Mouse (Mus musculus) splenic B cell, adult 2 months (primary cell): ENCODE results near the gene Nrtn.

Source experiments
- DNase-seq: peaks from one replicate; pipeline ENCODE4 v3.0.0-alpha.2; 2011; ENCODE audit warnings: low read depth, low spot score
- H3K27me3 ChIP-seq: 2 replicates; pipeline ENCODE4 v1.6.1; 2012; ENCODE audit warnings: mild to moderate bottlenecking, low read length, moderate library complexity, mixed read lengths; ENCODE audit not compliant: control insufficient read depth, poor library complexity, insufficient read depth, severe bottlenecking
- H3K36me3 ChIP-seq: 2 replicates; pipeline ENCODE4 v1.6.1; 2012; ENCODE audit warnings: mild to moderate bottlenecking, low read length, moderate library complexity, mixed read lengths; ENCODE audit not compliant: control insufficient read depth, poor library complexity, insufficient read depth, severe bottlenecking

The Nrtn gene

DNA sequence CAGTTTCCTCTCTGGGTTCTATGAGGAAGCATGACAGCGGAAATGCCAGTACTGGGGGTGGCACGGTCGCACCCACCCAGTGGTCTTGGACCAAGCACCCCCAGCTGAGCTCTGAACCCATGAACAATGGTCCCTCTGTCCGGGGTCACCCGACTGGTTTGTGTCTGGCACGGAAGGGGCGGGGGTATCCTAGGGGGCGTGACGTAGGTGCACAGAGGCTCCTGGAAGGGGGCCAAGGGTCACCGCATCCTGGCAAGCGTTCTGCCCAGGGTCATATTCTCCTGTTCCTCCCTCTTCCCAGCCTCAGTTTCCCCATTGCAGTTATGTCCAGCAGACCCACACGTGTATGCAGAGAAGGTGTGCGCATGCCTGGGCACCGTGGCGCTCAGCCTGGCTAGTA, 3.9 kb downstream of the Nrtn start:
- Histone ChIP-seq H3K36me3 (no peaks in the 10 kb centered on the region), H3K27me3 (no peaks in the 10 kb centered on the region)
- DNase-seq = no peak

DNA sequence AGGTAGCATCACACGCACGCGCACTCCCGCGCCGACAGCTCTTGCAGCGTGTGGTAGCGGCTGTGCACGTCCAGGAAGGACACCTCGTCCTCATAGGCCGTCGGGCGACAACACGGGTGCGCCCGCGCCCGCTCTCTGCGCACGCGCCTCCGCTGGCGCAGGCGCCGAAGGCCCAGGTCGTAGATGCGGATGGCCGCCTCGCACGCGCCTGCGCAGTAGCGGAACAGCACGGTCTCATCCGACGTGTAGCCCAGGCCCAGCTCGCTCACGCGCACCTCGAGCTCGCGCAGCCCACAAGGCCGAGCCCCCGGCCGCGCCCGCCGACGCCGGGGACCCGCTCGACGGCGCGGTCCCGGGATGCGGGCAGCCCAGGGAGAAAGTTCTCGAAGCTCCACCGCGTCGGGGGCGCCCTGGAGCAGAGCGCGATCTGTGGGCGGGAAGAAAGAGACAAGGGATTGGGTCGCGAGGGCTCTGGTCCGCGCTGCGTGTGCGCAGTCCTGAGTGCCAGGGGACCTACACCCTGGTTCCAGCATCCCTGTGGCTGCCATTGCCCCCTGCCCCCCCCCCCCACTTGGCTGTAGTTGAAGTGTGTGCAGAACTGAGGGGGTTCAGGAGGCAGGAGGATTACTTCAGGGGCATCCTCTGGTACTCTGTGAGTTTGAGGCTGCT, 5.8 kb downstream of the Nrtn start:
- Histone ChIP-seq H3K27me3 (no peaks in the 10 kb centered on the region), H3K36me3 (no peaks in the 10 kb centered on the region)
- peak; percentile 37 for DNase-seq

DNA sequence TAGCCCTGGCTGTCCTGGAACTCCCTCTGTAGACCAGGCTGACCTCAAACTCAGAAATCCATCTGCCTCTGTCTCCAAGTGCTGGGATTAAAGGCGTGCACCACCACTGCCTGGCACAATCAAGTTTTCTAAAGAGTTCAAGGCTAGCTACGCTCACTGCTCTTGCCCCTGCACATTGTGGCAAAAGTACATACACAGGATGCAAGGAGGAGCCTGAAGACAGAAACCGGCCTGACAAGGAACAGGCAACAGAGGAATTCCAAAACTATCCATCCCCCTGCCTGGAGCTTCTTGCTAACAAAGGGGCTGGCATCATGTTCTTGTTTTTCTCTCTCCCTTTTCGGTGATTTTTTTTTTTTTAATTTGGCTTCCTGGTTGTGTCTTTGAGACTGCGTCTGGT, 13.2 kb downstream of the Nrtn start:
- Histone ChIP-seq H3K27me3 (no peaks in the 10 kb centered on the region), H3K36me3 (no peaks in the 10 kb centered on the region)
- no peak for DNase-seq

DNA sequence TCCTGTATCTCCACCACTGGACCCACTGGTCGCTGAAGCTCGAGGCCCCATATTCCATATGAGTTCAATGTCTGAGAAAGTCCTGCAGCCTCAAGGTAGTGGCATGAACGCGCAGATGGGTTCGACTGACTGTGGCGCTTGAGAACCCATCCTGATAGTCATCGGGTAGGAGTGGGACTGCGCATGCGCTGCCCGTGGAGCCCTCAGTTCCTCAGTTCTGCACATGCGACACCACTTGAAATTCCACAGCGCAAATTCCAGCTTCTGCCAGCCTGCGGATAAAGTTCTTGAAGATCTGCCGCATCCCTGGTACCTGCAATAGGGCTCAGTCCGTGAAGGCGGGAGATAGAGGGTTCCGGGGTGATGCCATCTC, 16.6 kb downstream of the Nrtn start:
- DNase-seq = no peak
- H3K27me3 ChIP-seq = no peaks in the 10 kb centered on the region
- no peaks in the 10 kb centered on the region for H3K36me3 ChIP-seq

DNA sequence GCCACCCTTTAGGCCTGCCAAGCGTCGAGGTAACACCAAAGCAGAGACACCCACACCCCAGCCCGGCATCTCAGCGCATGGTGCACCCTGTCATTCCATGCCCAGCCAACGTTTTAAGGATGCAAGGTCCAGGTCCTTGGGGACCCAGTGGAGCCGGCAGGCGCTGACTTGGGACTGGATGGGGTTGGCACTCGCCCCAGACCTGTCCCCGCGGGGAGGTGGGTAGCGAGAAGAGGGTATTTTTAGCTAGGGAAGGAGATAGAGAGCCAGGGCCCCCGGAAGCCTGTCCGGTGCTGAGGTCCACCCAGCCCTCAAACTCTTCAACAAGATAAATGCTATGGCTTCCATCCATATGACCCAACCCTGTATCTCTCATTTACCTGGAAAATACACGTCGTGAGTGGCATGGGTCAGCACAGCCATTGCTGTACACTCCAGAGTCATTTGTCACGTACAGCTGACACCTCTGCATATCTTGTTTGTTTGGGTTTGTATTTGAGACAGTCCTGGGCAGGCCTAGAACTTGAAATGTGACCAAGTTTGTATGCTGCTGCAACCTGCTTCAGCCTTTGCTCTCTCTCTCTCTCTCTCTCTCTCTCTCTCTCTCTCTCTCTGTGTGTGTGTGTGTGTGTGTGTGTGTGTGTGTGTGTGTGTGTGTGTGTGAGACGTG, 17.1 kb downstream of the Nrtn start:
- no peak for DNase-seq
- Histone ChIP-seq H3K36me3 (no peaks in the 10 kb centered on the region), H3K27me3 (no peaks in the 10 kb centered on the region)

DNA sequence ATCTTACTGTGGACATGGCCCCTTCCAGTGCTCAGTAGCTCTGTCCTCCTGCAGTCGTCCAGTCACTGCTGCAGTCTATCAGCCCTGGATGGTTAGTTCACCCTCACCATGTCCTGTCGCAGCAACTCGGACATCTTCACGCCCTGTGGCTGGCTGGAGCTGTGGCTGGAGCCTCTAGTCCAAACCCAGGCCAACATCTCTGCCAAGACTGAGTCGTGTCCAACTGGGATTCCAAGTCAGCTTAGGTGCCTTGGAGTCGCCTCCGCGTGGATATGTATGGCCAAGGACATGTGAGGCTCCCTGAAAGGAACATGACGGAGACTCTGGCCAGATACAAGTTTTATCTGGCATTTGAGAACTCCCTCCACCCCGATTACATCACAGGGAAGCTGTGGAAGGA, 19.1 kb downstream of the Nrtn start:
- Histone ChIP-seq H3K27me3 (no peaks in the 10 kb centered on the region), H3K36me3 (no peaks in the 10 kb centered on the region)
- no peak for DNase-seq

DNA sequence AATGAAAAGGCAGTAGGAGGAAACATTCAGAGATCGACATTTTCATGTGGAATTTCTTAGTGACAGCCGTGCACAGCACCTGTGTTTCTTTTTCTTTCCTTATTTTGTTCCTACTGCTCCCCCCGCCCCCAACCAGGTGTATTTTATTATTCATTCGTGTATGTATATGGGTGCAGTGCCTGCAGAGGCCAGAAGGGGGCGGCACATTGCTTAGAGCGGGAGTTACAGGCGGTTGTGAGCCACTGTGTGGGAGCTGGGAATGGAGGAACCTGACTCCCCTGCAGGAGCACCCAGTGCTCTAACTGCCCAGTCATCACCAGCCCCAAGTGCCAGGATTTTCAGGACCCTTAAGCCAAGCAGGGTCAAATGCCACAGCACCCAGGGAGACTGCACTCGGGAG, 20.8 kb downstream of the Nrtn start:
- Histone ChIP-seq H3K36me3 (no peaks in the 10 kb centered on the region), H3K27me3 (no peaks in the 10 kb centered on the region)
- peak; percentile 38 for DNase-seq

DNA sequence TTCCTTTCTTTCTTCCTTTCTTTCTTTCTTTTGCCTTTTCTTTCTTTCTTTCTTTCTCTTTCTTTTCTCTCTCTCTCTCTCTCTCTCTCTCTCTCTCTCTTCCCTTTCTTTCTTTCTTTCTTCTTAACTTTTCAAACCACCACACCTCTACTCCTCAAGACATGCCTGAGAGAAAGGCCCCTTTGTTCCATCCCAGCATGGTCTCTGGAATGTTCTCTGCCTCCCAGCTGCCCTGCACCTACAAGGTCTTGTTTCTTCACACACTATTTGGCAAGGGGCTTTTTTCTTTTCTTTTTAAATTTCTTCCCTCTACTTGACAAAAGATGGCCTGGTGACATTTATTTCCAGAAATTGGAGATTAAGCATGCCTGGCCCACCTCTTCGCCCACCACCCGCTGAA, 27.7 kb downstream of the Nrtn start:
- DNase-seq = no peak
- Histone ChIP-seq H3K27me3 (no peaks in the 10 kb centered on the region), H3K36me3 (no peaks in the 10 kb centered on the region)

DNA sequence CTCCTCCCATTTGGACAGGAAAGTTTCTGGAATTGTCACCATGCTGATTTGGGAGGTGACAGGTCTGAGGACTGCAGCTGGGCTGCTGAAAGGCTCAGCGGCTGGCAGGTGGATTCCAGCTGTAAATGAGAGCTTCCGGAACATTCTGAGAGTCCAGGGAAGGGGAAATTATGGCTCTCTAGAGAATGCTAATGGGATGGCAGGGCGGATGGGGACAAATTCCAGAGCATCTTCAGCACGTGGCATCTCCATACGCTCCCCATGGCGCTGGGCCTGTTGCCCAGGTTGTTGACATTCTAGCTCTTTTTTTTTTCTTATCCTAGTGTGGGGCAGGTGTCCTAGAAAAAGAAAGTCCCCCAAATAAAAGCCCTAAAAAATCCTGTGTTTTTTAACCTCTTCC, 28.2 kb downstream of the Nrtn start:
- H3K36me3 ChIP-seq = no peaks in the 10 kb centered on the region
- H3K27me3 ChIP-seq = no peaks in the 10 kb centered on the region
- DNase-seq = no peak

DNA sequence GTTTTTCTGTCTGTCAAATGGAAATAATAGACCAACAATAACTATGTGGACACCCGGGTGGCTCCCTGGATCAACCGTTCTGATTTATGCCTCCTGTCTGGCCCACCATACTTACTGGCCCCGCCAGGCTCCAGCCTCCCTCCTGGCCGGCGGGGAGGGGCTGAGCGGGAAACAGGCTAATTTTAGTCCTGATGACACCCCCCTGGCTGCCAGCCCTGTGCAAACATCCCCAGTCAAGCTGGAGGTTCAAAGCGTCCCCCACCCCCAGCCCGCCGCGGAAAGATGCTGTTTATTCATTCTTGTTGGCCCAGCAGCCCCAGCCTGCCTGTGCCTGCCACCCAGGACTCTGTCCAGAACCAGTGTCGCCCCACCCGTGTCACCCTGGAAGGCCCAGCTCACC, 29.2 kb downstream of the Nrtn start:
- no peak for DNase-seq
- Histone ChIP-seq H3K36me3 (no peaks in the 10 kb centered on the region), H3K27me3 (no peaks in the 10 kb centered on the region)

DNA sequence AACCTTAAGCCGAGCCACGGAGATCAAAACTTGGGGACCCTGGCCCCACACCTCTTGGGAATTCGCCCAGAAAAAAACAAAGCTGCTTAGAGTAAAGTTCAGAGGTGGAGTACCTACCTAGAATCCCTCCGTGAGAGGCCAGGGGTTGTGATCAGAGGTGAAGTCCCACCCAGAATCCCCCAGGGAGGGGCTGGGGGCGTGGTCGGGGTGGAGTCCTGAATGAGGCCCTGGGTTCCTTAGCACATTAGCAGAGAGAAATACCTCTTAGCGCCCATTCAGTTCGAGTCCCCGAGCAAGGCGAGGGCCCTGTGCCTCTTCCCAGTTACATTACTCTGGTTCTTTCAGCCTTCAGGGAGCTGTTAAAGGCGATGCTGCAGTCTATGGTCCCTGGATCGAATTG, 29.7 kb downstream of the Nrtn start:
- Histone ChIP-seq H3K27me3 (no peaks in the 10 kb centered on the region), H3K36me3 (peaks cover 3% of the 10 kb centered on the region; the same call in 1 of the 2 replicates)
- DNase-seq = peak; percentile 35

DNA sequence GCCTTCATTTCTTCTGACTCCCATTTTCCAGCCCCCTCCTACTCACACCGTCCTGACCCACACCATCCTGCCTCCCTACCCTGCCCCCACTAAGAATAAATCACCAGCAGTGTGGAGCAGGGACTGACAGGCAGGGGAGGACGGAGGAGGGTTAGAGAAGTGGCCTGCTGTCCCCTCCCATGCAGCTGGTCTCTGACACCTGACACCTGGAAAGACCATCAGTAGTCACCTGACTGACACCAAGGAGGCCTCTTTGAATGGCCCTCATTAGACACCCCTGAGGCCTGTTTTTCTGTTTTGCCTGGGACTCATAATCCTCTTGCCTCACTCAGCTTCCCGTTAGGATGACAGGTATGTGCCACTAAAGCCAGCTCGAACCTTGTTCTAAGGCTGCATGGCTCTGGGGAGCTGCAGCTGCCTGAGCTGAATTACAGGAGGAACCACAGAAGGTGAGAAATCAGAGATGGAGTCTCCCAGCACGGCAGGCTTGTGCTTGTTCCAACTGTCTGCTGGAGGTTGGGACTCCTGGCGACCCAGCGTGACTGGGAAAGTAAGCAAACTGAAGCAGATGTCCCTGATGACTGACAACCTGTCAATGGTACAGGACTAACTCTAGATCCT, 30.2 kb downstream of the Nrtn start:
- Histone ChIP-seq H3K36me3 (peaks cover 3% of the 10 kb centered on the region; the same call in 1 of the 2 replicates), H3K27me3 (no peaks in the 10 kb centered on the region)
- no peak for DNase-seq

DNA sequence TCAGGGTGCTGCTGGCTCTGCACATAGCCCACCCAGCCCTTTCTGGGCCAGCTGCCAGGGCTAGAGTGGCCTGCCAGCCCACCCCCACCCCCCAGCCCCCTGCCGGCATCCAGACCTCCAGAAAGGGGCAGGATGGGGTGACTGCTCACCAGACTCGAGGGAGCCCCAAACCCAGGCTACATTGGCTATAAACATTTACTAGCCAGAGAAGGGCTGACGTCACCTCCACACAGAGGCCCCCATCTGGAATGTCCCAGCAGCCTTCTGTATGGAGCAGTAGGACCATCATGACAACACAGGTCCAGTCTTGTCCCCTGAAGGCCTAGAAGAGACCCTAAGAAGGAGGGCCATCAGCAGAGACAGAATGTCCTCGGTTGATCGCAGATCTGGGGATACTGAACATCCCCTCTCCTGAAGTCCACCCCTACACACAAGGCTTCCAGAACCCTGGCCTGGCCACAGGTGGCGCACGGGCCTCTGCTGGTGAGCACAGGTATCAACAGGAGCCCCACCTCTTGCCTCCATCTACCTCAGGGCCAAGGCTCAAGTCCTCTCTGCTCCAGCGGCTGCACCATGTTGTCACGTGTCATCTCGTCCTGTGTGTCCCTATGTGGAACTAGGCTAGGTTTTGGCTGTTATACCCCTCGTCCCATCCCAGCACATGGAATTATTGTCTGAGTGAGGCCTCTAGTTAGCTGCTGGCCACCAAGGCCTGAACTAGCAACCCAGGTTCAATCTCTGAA, 33.7 kb downstream of the Nrtn start:
- Histone ChIP-seq H3K36me3 (peaks cover 3% of the 10 kb centered on the region; the same call in 1 of the 2 replicates), H3K27me3 (no peaks in the 10 kb centered on the region)
- DNase-seq = no peak

DNA sequence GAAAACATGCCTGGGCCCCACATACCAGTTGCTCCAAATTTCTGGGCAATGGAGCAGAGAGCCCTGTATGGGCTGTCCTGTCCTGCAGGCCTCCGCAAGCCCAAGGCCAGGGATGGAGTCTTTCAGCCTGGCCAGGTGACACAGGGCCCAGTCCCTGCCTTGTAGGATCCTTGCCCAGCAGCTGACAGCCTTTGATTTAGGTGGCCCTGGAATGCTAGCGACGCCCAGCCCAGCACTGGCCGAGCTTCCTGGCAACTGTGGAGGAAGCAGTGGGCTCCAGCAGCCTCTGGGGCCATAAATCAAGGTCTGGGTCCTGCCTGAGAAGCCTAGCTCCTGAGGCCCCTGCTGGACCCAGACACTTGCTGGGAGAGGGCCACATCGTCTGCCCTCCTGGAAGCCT, 34.9 kb downstream of the Nrtn start:
- no peak for DNase-seq
- Histone ChIP-seq H3K27me3 (no peaks in the 10 kb centered on the region), H3K36me3 (peaks cover 3% of the 10 kb centered on the region; the same call in 1 of the 2 replicates)
